Mouse (Mus musculus) limb, embryonic 13.5 days (tissue): ENCODE measurements around the gene Jchain. TPM values are rescaled to one million over a fixed set of nuclear protein-coding genes. Genes with fewer than 3 reads are reported as not detected.
A peak's percentile ranks its signal among the peaks of the same experiment; 100 is the strongest.

Source experiments
- ATAC-seq: fragments of 200-750 bp; cut with Nextera tagmentation; 2 replicates; pipeline ENCODE4 v1.8.0; 2017; ENCODE audit warnings: low read depth, moderate number of reproducible peaks, moderate TSS enrichment; ENCODE audit not compliant: low FRiP score
- H3K27ac ChIP-seq: fragments of 300-500 bp; sonication (generic); 2 replicates; pipeline ENCODE4 v1.5.1; 2015; ENCODE audit warnings: inconsistent platforms, mild to moderate bottlenecking, moderate library complexity
- H3K27me3 ChIP-seq: fragments of 300-500 bp; sonication (generic); 2 replicates; pipeline ENCODE4 v1.6.1; 2015; ENCODE audit warnings: mild to moderate bottlenecking, inconsistent platforms
- H3K36me3 ChIP-seq: fragments of 300-500 bp; sonication (generic); 2 replicates; pipeline ENCODE4 v1.6.1; 2015; ENCODE audit warnings: inconsistent platforms, mild to moderate bottlenecking, moderate library complexity
- H3K4me1 ChIP-seq: fragments of 300-500 bp; sonication (generic); 2 replicates; pipeline ENCODE4 v1.6.1; 2015; ENCODE audit warnings: inconsistent platforms
- H3K4me2 ChIP-seq: fragments of 300-500 bp; sonication (generic); replicated peaks from 2 replicates; pipeline ENCODE4 v1.6.1; 2015; ENCODE audit warnings: inconsistent platforms, mild to moderate bottlenecking, moderate library complexity
- H3K4me3 ChIP-seq: fragments of 300-500 bp; sonication (generic); 2 replicates; pipeline ENCODE4 v1.5.1; 2015; ENCODE audit warnings: moderate library complexity, mild to moderate bottlenecking, inconsistent platforms
- H3K9ac ChIP-seq: fragments of 300-500 bp; sonication (generic); 2 replicates; pipeline ENCODE4 v1.6.1; 2015; ENCODE audit warnings: mild to moderate bottlenecking, inconsistent platforms
- H3K9me3 ChIP-seq: fragments of 300-500 bp; sonication (generic); 2 replicates; pipeline ENCODE4 v1.6.1; 2016; ENCODE audit warnings: inconsistent platforms
- WGBS: fragments of 180-500 bp; shearing (Covaris S2); methylation state at CpG from one replicate; pipeline ENCODE4 v1.1.7; 2015; 5-methylcytosine and 5-hydroxymethylcytosine counted together
- polyA plus RNA-seq: library from polyadenylated mRNA; unstranded; fragments of >200 nt; fragmentation: Nextera tagmentation; extraction: Ambion mirVana; gene quantifications from 2 replicates; pipeline ENCODE4 v1.2.1, GENCODE M21; 2015

Jchain gene
- polyA plus RNA-seq: 0.27 TPM in 1 of 2 replicates, not detected in the other

DNA sequence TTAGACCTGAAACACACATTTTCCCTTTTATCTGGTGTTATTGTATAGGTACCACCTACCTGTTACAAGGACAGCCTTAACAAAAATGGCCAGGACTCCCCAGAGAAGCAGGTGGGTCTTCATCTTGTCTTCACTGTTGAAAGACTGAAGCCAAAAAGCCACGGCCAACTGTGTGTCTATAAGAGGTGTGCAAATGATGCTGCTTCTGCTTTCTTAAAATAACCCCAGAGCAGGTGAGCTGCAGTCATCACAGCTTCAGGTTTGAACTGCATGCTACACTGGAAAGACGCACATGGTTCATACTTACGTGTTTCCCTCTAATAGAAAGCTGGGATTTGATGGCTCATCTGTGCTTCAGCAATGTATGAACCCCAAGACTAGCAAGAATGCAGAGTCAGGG lies at the start of gene Jchain:
Gene Jchain, minus strand, starts transcription at position 235 of the 400 bp plus-strand sequence.
- no peaks in the 10 kb centered on the region for H3K36me3 ChIP-seq
- H3K27me3 ChIP-seq: no peaks in the 10 kb centered on the region; the same call in 1 of the 2 replicates
- no peak within 1 kb of the TSS for H3K4me2 ChIP-seq
- 81% methylated on average over 3 of the region's 3 CpGs for WGBS
- H3K4me1 ChIP-seq: no peaks in the 10 kb centered on the region
- no peaks in the 10 kb centered on the region for H3K9me3 ChIP-seq
- no peak for ATAC-seq
- no peak within 1 kb of the TSS for H3K4me3 ChIP-seq
- H3K9ac ChIP-seq: no peak within 1 kb of the TSS
- no peak within 1 kb of the TSS for H3K27ac ChIP-seq

- Histone ChIP-seq H3K9me3 (no peaks in the 10 kb centered on the region), H3K4me3 (no peak overlapping the region), H3K27me3 (no peaks in the 10 kb centered on the region), H3K36me3 (peaks cover 7% of the 10 kb centered on the region), H3K4me2 (no peak overlapping the region), H3K9ac (0 out of 2 replicates have a peak overlapping the region, but pooled peaks have one; percentile 8), H3K27ac (peak overlapping the region; percentile 39; the same call in 1 of the 2 replicates), H3K4me1 (peaks cover 14% of the 10 kb centered on the region)
- WGBS: 43% methylated on average over 3 of the region's 3 CpGs
- ATAC-seq: peak; percentile 71
Observed at GRCm38 (mm10) chr5:88575506-88576338, 48.0 kb upstream of the Jchain start.

DNA sequence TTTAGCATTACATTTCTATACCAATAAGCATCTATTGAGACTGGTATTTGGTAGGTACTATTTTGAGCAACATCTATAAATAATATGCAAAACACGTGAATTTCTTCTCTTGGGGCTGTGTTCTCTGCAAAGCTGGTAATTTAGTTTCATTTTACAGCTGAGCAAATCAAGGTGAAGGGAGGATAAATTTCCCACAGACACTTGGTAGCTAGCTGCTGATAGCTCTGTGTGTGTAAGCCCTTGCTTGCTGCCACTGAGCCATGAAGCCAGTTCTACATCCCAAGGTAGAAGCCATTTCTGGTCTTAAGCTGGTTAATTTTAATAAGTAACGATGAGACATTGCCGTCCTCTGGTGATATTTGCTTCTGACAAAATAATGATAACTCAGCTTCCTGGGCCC lies 47.1 kb upstream of the Jchain start:
- Histone ChIP-seq H3K36me3 (peaks cover 14% of the 10 kb centered on the region), H3K4me3 (no peak overlapping the region), H3K27ac (no peak overlapping the region), H3K9me3 (no peaks in the 10 kb centered on the region), H3K27me3 (no peaks in the 10 kb centered on the region), H3K4me1 (peaks cover 14% of the 10 kb centered on the region), H3K4me2 (no peak overlapping the region), H3K9ac (no peak overlapping the region)
- ATAC-seq: no peak
- 85% methylated on average over 3 of the region's 3 CpGs for WGBS

DNA sequence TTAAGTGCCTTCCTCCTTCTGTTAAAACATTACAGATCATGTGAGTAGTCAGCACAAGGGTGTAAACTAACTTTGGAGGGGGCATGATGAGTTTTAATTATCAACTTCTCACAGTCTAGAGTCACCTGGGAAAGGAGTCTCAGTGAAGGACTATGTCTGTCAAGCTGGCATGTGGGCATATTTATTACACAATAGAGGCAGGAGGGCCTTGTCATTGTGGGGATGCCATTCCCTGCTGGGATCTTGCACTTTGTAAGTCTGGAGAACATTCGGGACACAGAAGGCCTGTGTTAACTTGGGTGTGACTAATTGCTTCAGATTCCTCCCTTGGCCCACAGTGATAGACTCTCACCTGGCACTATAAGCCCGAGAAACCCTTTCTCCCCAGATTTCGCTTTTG lies 41.9 kb upstream of the Jchain start:
- Histone ChIP-seq H3K4me2 (no peak overlapping the region), H3K9me3 (no peaks in the 10 kb centered on the region), H3K9ac (no peak overlapping the region), H3K4me3 (no peak overlapping the region), H3K4me1 (peaks cover 8% of the 10 kb centered on the region; the same call in 1 of the 2 replicates), H3K36me3 (peaks cover 22% of the 10 kb centered on the region), H3K27me3 (no peaks in the 10 kb centered on the region), H3K27ac (no peak overlapping the region)
- ATAC-seq: no peak
- 74% methylated on average over 3 of the region's 3 CpGs for WGBS

GRCm38 (mm10) chr5:88566034-88566841 lies 38.5 kb upstream of the Jchain start:
- no peaks in the 10 kb centered on the region for H3K9me3 ChIP-seq
- no peaks in the 10 kb centered on the region for H3K27me3 ChIP-seq
- peaks cover 17% of the 10 kb centered on the region; the same call in 1 of the 2 replicates for H3K36me3 ChIP-seq
- H3K27ac ChIP-seq: peak overlapping the region; percentile 83; the same call in 1 of the 2 replicates
- H3K4me3 ChIP-seq: peak overlapping the region; percentile 91
- peaks cover 10% of the 10 kb centered on the region; the same call in 1 of the 2 replicates for H3K4me1 ChIP-seq
- 8% methylated on average over 14 of the region's 14 CpGs for WGBS
- ATAC-seq: no peak
- peak overlapping the region; percentile 80 for H3K4me2 ChIP-seq
- H3K9ac ChIP-seq: peak overlapping the region; percentile 86

DNA sequence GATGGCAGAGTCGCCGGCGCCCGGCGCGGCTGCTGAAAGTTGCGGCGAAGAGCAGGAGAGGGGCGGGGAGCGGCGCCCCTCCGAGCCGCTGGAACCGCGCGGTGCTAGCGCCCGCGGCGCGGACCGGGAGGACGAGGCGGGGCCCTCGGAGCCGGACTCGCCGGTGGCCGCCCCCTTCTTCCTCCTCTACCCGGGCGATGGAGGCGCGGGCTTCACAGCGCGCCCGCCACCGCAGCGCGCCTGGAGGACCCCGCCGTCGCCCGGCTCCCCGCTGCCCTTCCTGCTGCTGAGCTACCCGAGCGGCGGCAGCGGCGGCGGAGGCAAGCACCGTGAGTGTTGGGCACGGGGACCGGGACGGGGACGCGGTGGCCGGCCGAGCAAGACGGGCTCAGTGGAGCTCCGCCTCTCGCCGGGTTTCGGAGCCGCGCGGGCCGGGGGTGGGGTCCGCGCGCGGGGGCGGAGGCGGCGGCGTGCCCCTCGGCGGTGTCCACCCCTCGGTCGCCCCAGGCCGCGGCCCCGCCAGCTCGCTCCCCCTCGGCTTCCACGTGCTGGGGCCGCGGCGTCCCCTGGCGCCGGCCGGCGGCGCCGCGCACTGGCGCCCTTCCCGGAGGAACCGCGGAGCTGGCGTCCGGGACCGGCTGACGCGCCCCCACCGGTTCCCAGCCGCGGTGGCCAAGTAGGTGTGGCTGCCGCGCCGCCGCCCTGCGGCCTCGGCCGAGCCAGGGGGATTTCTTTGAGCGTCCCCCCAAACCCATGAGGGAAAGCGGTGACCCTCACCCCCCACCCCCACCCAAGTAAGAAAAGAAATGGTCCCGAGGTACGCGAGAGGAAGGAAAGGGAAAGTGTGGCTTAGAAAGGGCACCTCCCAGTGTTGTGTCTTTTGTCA lies 37.7 kb upstream of the Jchain start:
- H3K27me3 ChIP-seq: no peaks in the 10 kb centered on the region
- peak overlapping the region; percentile 83 for H3K27ac ChIP-seq
- WGBS: under 1% methylated on average over 72 of the region's 119 CpGs
- H3K9ac ChIP-seq: peak overlapping the region; percentile 86
- H3K4me2 ChIP-seq: peak overlapping the region; percentile 80
- peak overlapping the region; percentile 91 for H3K4me3 ChIP-seq
- peak; percentile 72 for ATAC-seq
- H3K36me3 ChIP-seq: peaks cover 12% of the 10 kb centered on the region; the same call in 1 of the 2 replicates
- H3K4me1 ChIP-seq: peaks cover 10% of the 10 kb centered on the region; the same call in 1 of the 2 replicates
- H3K9me3 ChIP-seq: no peaks in the 10 kb centered on the region

GRCm38 (mm10) chr5:88564501-88565147 lies 36.9 kb upstream of the Jchain start, which contains the start of gene Rufy3:
TSS of gene Rufy3 (plus strand) at chr5:88565040.
- ATAC-seq: peak; percentile 84
- H3K27me3 ChIP-seq: no peaks in the 10 kb centered on the region

GRCm38 (mm10) chr5:88562863-88563780 lies 35.4 kb upstream of the Jchain start:
- WGBS: 70% methylated on average over 8 of the region's 8 CpGs
- Histone ChIP-seq H3K9ac (no peak overlapping the region), H3K9me3 (no peaks in the 10 kb centered on the region), H3K27me3 (no peaks in the 10 kb centered on the region), H3K27ac (no peak overlapping the region), H3K36me3 (peaks cover under 1% of the 10 kb centered on the region; the same call in 1 of the 2 replicates), H3K4me3 (no peak overlapping the region), H3K4me1 (peaks cover 10% of the 10 kb centered on the region; the same call in 1 of the 2 replicates), H3K4me2 (no peak overlapping the region)
- ATAC-seq: no peak

More at GRCm38 (mm10) chr5:88564501-88565147, 36.9 kb upstream of the Jchain start, which contains the start of gene Rufy3:
- WGBS: under 1% methylated on average over 64 of the region's 71 CpGs
- Histone ChIP-seq H3K4me1 (peaks cover 10% of the 10 kb centered on the region; the same call in 1 of the 2 replicates), H3K27ac (peak within 1 kb of the TSS; percentile 83), H3K9me3 (no peaks in the 10 kb centered on the region), H3K9ac (peak within 1 kb of the TSS; percentile 86), H3K36me3 (0 out of 2 replicates have a peak, but pooled peaks cover 8% of the 10 kb centered on the region), H3K4me3 (peak within 1 kb of the TSS; percentile 91), H3K4me2 (peak within 1 kb of the TSS; percentile 80)

DNA sequence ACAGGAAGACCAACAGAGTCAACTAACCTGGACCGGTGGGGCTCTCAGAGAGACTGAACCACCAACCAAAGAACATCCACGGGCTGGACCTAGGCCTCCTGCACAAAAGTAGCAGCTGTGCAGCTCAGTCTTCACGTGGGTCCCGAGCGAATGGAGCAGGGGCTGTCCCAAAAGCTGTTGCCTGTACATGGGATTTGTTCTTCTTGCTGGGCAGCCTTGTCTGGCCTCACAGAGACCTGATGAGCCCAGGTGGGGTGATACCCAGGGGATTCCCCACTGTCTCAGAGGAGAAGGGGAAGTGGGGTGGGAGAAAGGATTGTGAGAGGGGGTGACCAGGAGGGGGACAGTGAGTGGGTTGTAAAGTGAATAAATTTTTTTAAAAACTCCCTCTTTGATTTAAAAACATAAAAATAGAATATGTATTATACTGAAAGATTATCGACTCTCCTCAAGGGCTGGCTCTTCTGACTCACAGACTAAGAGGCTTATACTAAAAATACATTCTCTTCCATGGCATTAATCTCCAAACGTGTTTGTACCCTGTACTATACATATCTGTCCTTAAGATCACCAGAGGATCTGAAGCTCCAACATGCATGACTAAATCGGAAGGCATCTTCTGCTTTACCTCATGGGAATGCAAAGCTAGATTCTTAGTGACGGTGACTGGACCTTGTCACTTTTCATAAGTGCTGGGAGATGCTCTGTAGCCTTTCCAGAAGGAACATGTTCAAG lies 33.6 kb upstream of the Jchain start:
- ATAC-seq: no peak
- Histone ChIP-seq H3K4me3 (no peak overlapping the region), H3K27me3 (no peaks in the 10 kb centered on the region), H3K9me3 (no peaks in the 10 kb centered on the region), H3K4me1 (peaks cover 11% of the 10 kb centered on the region; the same call in 1 of the 2 replicates), H3K36me3 (peaks cover 11% of the 10 kb centered on the region), H3K9ac (no peak overlapping the region), H3K27ac (no peak overlapping the region), H3K4me2 (no peak overlapping the region)
- WGBS: 78% methylated on average over 9 of the region's 9 CpGs
